Mouse (Mus musculus) olfactory bulb, adult 2 months (tissue): ENCODE data around the gene Mgat5b.

ENCODE experiments used
- CTCF ChIP-seq: fragments of 200-500 bp; IDR thresholded peaks from 2 replicates; pipeline ENCODE4 v1.5.1; 2012; ENCODE audit warnings: low read depth, mild to moderate bottlenecking, low read length, moderate library complexity; ENCODE audit not compliant: insufficient read depth
- POLR2A ChIP-seq: fragments of 200-500 bp; IDR thresholded peaks from 2 replicates; pipeline ENCODE4 v1.6.1; 2012; ENCODE audit warnings: mild to moderate bottlenecking, low read depth, low read length, moderate library complexity; ENCODE audit not compliant: insufficient read depth

GRCm38 (mm10) chr11:116937141-116937540 is 18.5 kb downstream of the Mgat5b start:
- no peak for TF ChIP-seq POLR2A
- TF ChIP-seq CTCF, result no peak
